In genomic region chrX:56435758-56436283, GRCm38 (mm10) we compare ENCODE assay signal across 44 mouse cellular contexts. TPM values are rescaled to one million over a fixed set of nuclear protein-coding genes. Genes with fewer than 3 reads are reported as not detected.
A peak's percentile ranks its signal among the peaks of the same experiment; 100 is the strongest.
DNase-seq lines count a peak whose midpoint lies in the region; ATAC-seq and TF ChIP-seq lines count a peak whose summit lies in the region.
"Had no signal": no experiment of that assay in that cellular context is flagged by ENCODE, and none has a peak within 500 bp of the region (broad histone marks: within the 10 kb centered on the region; RNA-seq: fewer than 3 reads in every experiment).

No protein-coding gene starts in this region.

- WGBS in liver, embryonic 14.5 days (ENCODE audit: insufficient replicate concordance) = 20% methylated on average over 7 of the region's 7 CpGs
- WGBS in midbrain, embryonic 10.5 days = 77% methylated on average over 7 of the region's 7 CpGs

- peaks cover 12% of the 10 kb centered on the region; the same call in 1 of the 2 replicates for H3K4me1 ChIP-seq in megakaryocyte, embryonic 14.5 days
- peaks cover 0 to 3% of the 10 kb centered on the region in 2 experiments; a peak in 1 of 4 replicates for H3K4me1 ChIP-seq in liver, embryonic 14.5 days (replicated peaks; ENCODE audit: control insufficient read depth in 2 of 2, insufficient read depth in 2 of 2, low read length in 1 of 2)
- no peaks in the 10 kb centered on the region for H3K4me1 ChIP-seq in midbrain, embryonic 10.5 days
- H3K4me1 ChIP-seq: embryonic facial prominence, embryonic 12.5 days; forebrain, embryonic 10.5 days; forebrain, embryonic 15.5 days; limb, embryonic 12.5 days; midbrain, embryonic 12.5 days; neural tube, embryonic 12.5 days had no signal

- no peak for TF ChIP-seq CTCF in liver, embryonic 14.5 days (IDR thresholded peaks at IDR 0.05; ENCODE audit: low read depth)

- no peaks in the 10 kb centered on the region for H3K36me3 ChIP-seq in megakaryocyte, embryonic 14.5 days (replicated peaks; ENCODE audit: low read length)
- H3K36me3 ChIP-seq in liver, embryonic 14.5 days (replicated peaks; ENCODE audit: control insufficient read depth, insufficient read depth, low read depth) = no peaks in the 10 kb centered on the region
- H3K36me3 ChIP-seq in midbrain, embryonic 10.5 days = no peaks in the 10 kb centered on the region
- H3K36me3 ChIP-seq: embryonic facial prominence, embryonic 12.5 days; forebrain, embryonic 10.5 days; forebrain, embryonic 15.5 days; heart, embryonic 13.5 days; limb, embryonic 12.5 days; midbrain, embryonic 12.5 days; neural tube, embryonic 12.5 days had no signal

- H3K4me2 ChIP-seq in liver, embryonic 14.5 days (ENCODE audit: low read depth) = peak overlapping the region; percentile 6; the same call in 1 of the 2 replicates
- H3K4me2 ChIP-seq: embryonic facial prominence, embryonic 12.5 days; forebrain, embryonic 15.5 days; heart, embryonic 13.5 days; hindbrain, embryonic 14.5 days; limb, embryonic 12.5 days; midbrain, embryonic 12.5 days; neural tube, embryonic 12.5 days had no signal

- TF ChIP-seq EP300 in liver, embryonic 14.5 days (IDR thresholded peaks at IDR 0.05; ENCODE audit: low read depth) = peak; percentile 29; the same call in 1 of the 2 replicates

- peaks cover 2% of the 10 kb centered on the region for H3K27me3 ChIP-seq in megakaryocyte, embryonic 14.5 days (replicated peaks)
- H3K27me3 ChIP-seq in liver, embryonic 14.5 days (ENCODE audit: control insufficient read depth, insufficient read depth, low read length) = no peaks in the 10 kb centered on the region
- no peaks in the 10 kb centered on the region for H3K27me3 ChIP-seq in midbrain, embryonic 10.5 days (ENCODE audit: low read depth, poor library complexity, severe bottlenecking)
- H3K27me3 ChIP-seq: CH12.LX; embryonic facial prominence, embryonic 12.5 days; forebrain, embryonic 15.5 days; heart, embryonic 13.5 days; limb, embryonic 12.5 days; midbrain, embryonic 12.5 days; neural tube, embryonic 12.5 days had no signal

- no peak overlapping the region for H3K9ac ChIP-seq in liver, embryonic 14.5 days (replicated peaks)
- H3K9ac ChIP-seq: embryonic facial prominence, embryonic 12.5 days; forebrain, embryonic 15.5 days; heart, embryonic 13.5 days; hindbrain, embryonic 14.5 days; limb, embryonic 12.5 days; midbrain, embryonic 12.5 days; neural tube, embryonic 12.5 days had no signal

- H3K27ac ChIP-seq in liver, embryonic 14.5 days = no peak overlapping the region
- no peak overlapping the region for H3K27ac ChIP-seq in midbrain, embryonic 10.5 days (replicated peaks)
- H3K27ac ChIP-seq: embryonic facial prominence, embryonic 12.5 days; forebrain, embryonic 10.5 days; forebrain, embryonic 15.5 days; heart, adult 2 months; heart, embryonic 13.5 days; hindbrain, embryonic 14.5 days; left cerebral cortex, adult 2 months; limb, embryonic 12.5 days; midbrain, embryonic 12.5 days; neural tube, embryonic 12.5 days; stomach, postnatal 0 days had no signal

- H3K9me3 ChIP-seq in megakaryocyte, embryonic 14.5 days = no peaks in the 10 kb centered on the region
- no peaks in the 10 kb centered on the region; the same call in none of the 2 replicates for H3K9me3 ChIP-seq in liver, embryonic 14.5 days (ENCODE audit: control insufficient read depth, low read length)
- H3K9me3 ChIP-seq in midbrain, embryonic 10.5 days (replicated peaks) = 0 out of 2 replicates have a peak, but pooled peaks cover 1% of the 10 kb centered on the region
- H3K9me3 ChIP-seq: embryonic facial prominence, embryonic 12.5 days; forebrain, embryonic 10.5 days; forebrain, embryonic 15.5 days; limb, embryonic 12.5 days; midbrain, embryonic 12.5 days; neural tube, embryonic 12.5 days had no signal

- H3K4me3 ChIP-seq in megakaryocyte, embryonic 14.5 days (replicated peaks) = peak overlapping the region; percentile 23
- no peak overlapping the region for H3K4me3 ChIP-seq in liver, embryonic 14.5 days (ENCODE audit: insufficient read depth in 1 of 2, low read depth in 2 of 2, low read length in 2 of 2)
- no peak overlapping the region for H3K4me3 ChIP-seq in midbrain, embryonic 10.5 days
- H3K4me3 ChIP-seq: embryonic facial prominence, embryonic 12.5 days; forebrain, embryonic 10.5 days; forebrain, embryonic 15.5 days; heart, adult 2 months; heart, embryonic 13.5 days; left cerebral cortex, adult 2 months; limb, embryonic 12.5 days; midbrain, embryonic 12.5 days; myocyte; neural tube, embryonic 12.5 days had no signal

- peak; percentile 21 for DNase-seq in brain, adult 2 months (ENCODE audit: low read depth, low spot score)
- DNase-seq in liver, embryonic 14.5 days (ENCODE audit: low read depth in 3 of 3, low spot score in 3 of 3) = no peak
- no peak for DNase-seq in testis, postnatal 10 days (ENCODE audit: low spot score)
- no peak for DNase-seq in cerebellum, postnatal 10 days
- no peak for DNase-seq in midbrain, embryonic 10.5 days (ENCODE audit: low spot score)
- DNase-seq: cerebellum, adult 8-10 months; cerebellum, postnatal 36 days; embryo, embryonic 11 days; gastrocnemius, postnatal 25 days; heart, adult 2 months; heart, postnatal 10 days; kidney, adult 9 months; kidney, postnatal 10 days; lung, adult 18-20 months; lung, postnatal 4 days; right cerebral cortex, adult 18-20 months; right cerebral cortex, postnatal 4 days; thymus, adult 2 months; thymus, postnatal 36 days had no signal

- ATAC-seq in megakaryocyte, adult 5-6 weeks (ENCODE audit: poor library complexity, severe bottlenecking) = no peak
- ATAC-seq in liver, embryonic 14.5 days (ENCODE audit: insufficient read depth) = peak; percentile 41; the same call in 1 of the 2 replicates
- ATAC-seq in megakaryocyte-erythroid progenitor cell, adult 5-6 weeks (replicated peaks; ENCODE audit: low FRiP score, low TSS enrichment, poor library complexity, severe bottlenecking) = peak; percentile 95
- ATAC-seq: forebrain, embryonic 15.5 days; intestine, postnatal 0 days; lung, postnatal 0 days had no signal

RNA-seq across cellular contexts. Expression of gene Gm2174, which starts 11.9 kb away (rescaled TPM):
- not detected in 2 replicates for polyA plus RNA-seq in megakaryocyte, embryonic 14.5 days (2012; ENCODE audit: insufficient read depth, low replicate concordance)
- total RNA-seq in megakaryocyte, adult 5-6 weeks (2015) = not detected in 2 replicates
- total RNA-seq in megakaryocyte, adult 5-6 weeks (2017) = 42.8 and 90.9 TPM in 2 replicates
- not detected in 2 replicates for polyA plus RNA-seq in liver, embryonic 14.5 days (2012; rRNA removed)
- polyA plus RNA-seq in liver, embryonic 14.5 days (2014; fragmentation: Nextera tagmentation; extraction: Ambion mirVana) = 2.0 and 2.1 TPM in 2 replicates
- not detected in 2 replicates for total RNA-seq in megakaryocyte-erythroid progenitor cell, adult 5-6 weeks (2014; fragmentation: Nextera tagmentation)
- total RNA-seq in megakaryocyte-erythroid progenitor cell, adult 5-6 weeks (2017) = 163 and 194 TPM in 2 replicates
- 1.4 and 1.7 TPM in 2 replicates for polyA plus RNA-seq in midbrain, embryonic 10.5 days (2016; fragmentation: Nextera tagmentation; extraction: Ambion mirVana)
- total RNA-seq: adrenal gland, adult 18-20 months; adrenal gland, postnatal 4 days; gastrocnemius, postnatal 25 days; layer of hippocampus, postnatal 10 days; left cerebral cortex, adult 2 months; left cerebral cortex, postnatal 25 days; midbrain, postnatal 0 days had no signal
- polyA plus RNA-seq: C2C12; forebrain, embryonic 15.5 days; large intestine, adult 2 months; midbrain, embryonic 12.5 days; midbrain, postnatal 0 days; spleen, adult 2 months; thymus, adult 2 months had no signal

RNA-seq across cellular contexts. Expression of gene Ints6l, which starts 18.8 kb away (rescaled TPM):
- polyA plus RNA-seq in megakaryocyte, embryonic 14.5 days (2012; ENCODE audit: insufficient read depth, low replicate concordance) = 2.8 TPM in 1 of 2 replicates, not detected in the other
- total RNA-seq in megakaryocyte, adult 5-6 weeks (2015) = 155 and 175 TPM in 2 replicates
- 106 and 114 TPM in 2 replicates for total RNA-seq in megakaryocyte, adult 5-6 weeks (2017)
- 47.2 and 79.7 TPM in 2 replicates for polyA plus RNA-seq in liver, embryonic 14.5 days (2012; rRNA removed)
- 35.0 and 36.4 TPM in 2 replicates for polyA plus RNA-seq in liver, embryonic 14.5 days (2014; fragmentation: Nextera tagmentation; extraction: Ambion mirVana)
- 53.8 and 58.8 TPM in 2 replicates for total RNA-seq in megakaryocyte-erythroid progenitor cell, adult 5-6 weeks (2014; fragmentation: Nextera tagmentation)
- 61.2 and 73.2 TPM in 2 replicates for total RNA-seq in megakaryocyte-erythroid progenitor cell, adult 5-6 weeks (2017)
- 23.6 and 26.3 TPM in 2 replicates for polyA plus RNA-seq in midbrain, embryonic 10.5 days (2016; fragmentation: Nextera tagmentation; extraction: Ambion mirVana)
